Mouse (Mus musculus) embryonic facial prominence, embryonic 12.5 days (tissue): Measurements from ENCODE around the gene Gm5724. TPM values are rescaled to one million over a fixed set of nuclear protein-coding genes. Genes with fewer than 3 reads are reported as not detected.
A peak's percentile ranks its signal among the peaks of the same experiment; 100 is the strongest.

Experiments used
- ATAC-seq: fragments of 200-750 bp; cut with Nextera tagmentation; 2 replicates; pipeline ENCODE4 v1.8.0; 2017; ENCODE audit not compliant: insufficient number of reproducible peaks, insufficient read depth, low FRiP score, low TSS enrichment
- H3K27ac ChIP-seq: fragments of 300-500 bp; sonication (generic); 2 replicates; pipeline ENCODE4 v1.5.1; 2016; ENCODE audit warnings: mild to moderate bottlenecking
- H3K27me3 ChIP-seq: fragments of 300-500 bp; sonication (generic); 2 replicates; pipeline ENCODE4 v1.6.1; 2016; ENCODE audit warnings: mild to moderate bottlenecking, moderate library complexity
- H3K36me3 ChIP-seq: fragments of 300-500 bp; sonication (generic); 2 replicates; pipeline ENCODE4 v1.6.1; 2016; ENCODE audit warnings: mild to moderate bottlenecking
- H3K4me1 ChIP-seq: fragments of 300-500 bp; sonication (generic); 2 replicates; pipeline ENCODE4 v1.6.1; 2016
- H3K4me2 ChIP-seq: fragments of 300-500 bp; sonication (generic); replicated peaks from 2 replicates; pipeline ENCODE4 v1.6.1; 2016; ENCODE audit warnings: mild to moderate bottlenecking, moderate library complexity
- H3K4me3 ChIP-seq: fragments of 300-500 bp; sonication (generic); 2 replicates; pipeline ENCODE4 v1.5.1; 2016; ENCODE audit warnings: mild to moderate bottlenecking
- H3K9ac ChIP-seq: fragments of 300-500 bp; sonication (generic); 2 replicates; pipeline ENCODE4 v1.6.1; 2016; ENCODE audit warnings: mild to moderate bottlenecking, moderate library complexity
- H3K9me3 ChIP-seq: fragments of 300-500 bp; sonication (generic); 2 replicates; pipeline ENCODE4 v1.6.1; 2016; ENCODE audit warnings: mild to moderate bottlenecking, moderate library complexity
- WGBS: fragments of 180-500 bp; shearing (Covaris S2); methylation state at CpG from one replicate; pipeline ENCODE4 v1.1.7; 2016; 5-methylcytosine and 5-hydroxymethylcytosine counted together
- polyA plus RNA-seq: library from polyadenylated mRNA; unstranded; fragments of >200 nt; fragmentation: Nextera tagmentation; extraction: Ambion mirVana; gene quantifications from 2 replicates; pipeline ENCODE4 v1.2.1, GENCODE M21; 2016

Gene Gm5724
- polyA plus RNA-seq, result 0.06 TPM in 1 of 2 replicates, not detected in the other

- no peak for ATAC-seq
- H3K4me1 ChIP-seq, result no peaks in the 10 kb centered on the region
- no peaks in the 10 kb centered on the region for H3K36me3 ChIP-seq
- H3K4me3 ChIP-seq, result no peak within 1 kb of the TSS
- no peaks in the 10 kb centered on the region for H3K27me3 ChIP-seq
- H3K9me3 ChIP-seq, result no peaks in the 10 kb centered on the region
- no peak within 1 kb of the TSS for H3K27ac ChIP-seq
- 81% methylated on average over 3 of the region's 3 CpGs for WGBS
- no peak within 1 kb of the TSS for H3K4me2 ChIP-seq
- H3K9ac ChIP-seq, result no peak within 1 kb of the TSS
Observed at GRCm38 (mm10) chr6:141773710-141774109, at the start of gene Gm5724. Gene Gm5724 (minus strand): TSS chr6:141773810.

GRCm38 (mm10) chr6:141797837-141798236, 24.2 kb upstream of the Gm5724 start:
- WGBS, result 28% methylated on average over 1 of the region's 1 CpGs
- 0 out of 2 replicates have a peak, but pooled peaks have one; percentile 60 for ATAC-seq
- Histone ChIP-seq H3K27me3 (no peaks in the 10 kb centered on the region), H3K9ac (no peak overlapping the region), H3K4me1 (no peaks in the 10 kb centered on the region), H3K4me2 (no peak overlapping the region), H3K9me3 (no peaks in the 10 kb centered on the region), H3K36me3 (no peaks in the 10 kb centered on the region), H3K4me3 (no peak overlapping the region), H3K27ac (no peak overlapping the region)

GRCm38 (mm10) chr6:141774476-141774875, 866 bp upstream of the Gm5724 start:
- Histone ChIP-seq H3K27me3 (no peaks in the 10 kb centered on the region), H3K9me3 (no peaks in the 10 kb centered on the region), H3K36me3 (no peaks in the 10 kb centered on the region), H3K4me3 (no peak overlapping the region), H3K4me2 (no peak overlapping the region), H3K9ac (no peak overlapping the region), H3K27ac (no peak overlapping the region), H3K4me1 (no peaks in the 10 kb centered on the region)
- ATAC-seq, result no peak
- WGBS, result 84% methylated on average over 2 of the region's 2 CpGs

GRCm38 (mm10) chr6:141691246-141691645, 82.4 kb downstream of the Gm5724 start:
- Histone ChIP-seq H3K4me2 (no peak overlapping the region), H3K27me3 (no peaks in the 10 kb centered on the region), H3K9ac (no peak overlapping the region), H3K27ac (no peak overlapping the region), H3K9me3 (no peaks in the 10 kb centered on the region), H3K4me3 (no peak overlapping the region), H3K4me1 (no peaks in the 10 kb centered on the region), H3K36me3 (no peaks in the 10 kb centered on the region)
- ATAC-seq, result no peak

DNA sequence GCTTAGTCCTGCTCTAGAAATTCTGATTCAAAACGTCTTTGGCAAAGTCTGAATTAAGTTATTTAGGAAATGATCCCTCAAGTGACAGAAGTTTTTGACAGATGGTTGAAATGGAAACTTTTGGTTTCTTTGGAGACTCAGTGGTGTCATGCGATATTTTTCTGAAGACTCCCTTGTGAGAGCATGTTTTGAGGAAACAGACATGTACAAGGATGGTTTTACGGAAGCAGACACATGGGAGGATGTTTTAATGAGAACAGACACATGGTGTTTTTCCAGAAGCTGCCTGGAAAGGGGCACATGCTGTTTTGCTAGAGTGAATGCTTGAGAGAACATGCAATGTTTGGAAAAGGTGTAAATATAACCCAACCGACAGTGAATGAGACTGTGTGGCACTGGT, 86.6 kb downstream of the Gm5724 start:
- Histone ChIP-seq H3K27me3 (no peaks in the 10 kb centered on the region), H3K4me1 (no peaks in the 10 kb centered on the region), H3K4me2 (no peak overlapping the region), H3K9ac (no peak overlapping the region), H3K9me3 (no peaks in the 10 kb centered on the region), H3K36me3 (no peaks in the 10 kb centered on the region), H3K27ac (no peak overlapping the region), H3K4me3 (no peak overlapping the region)
- no peak for ATAC-seq
- 67% methylated on average over 4 of the region's 4 CpGs for WGBS

Other genes starting within 250 kb of the Gm5724 start
- 0.17 and 0.28 TPM in 2 replicates for gene Slco1c1, start 249.4 kb downstream of the Gm5724 start, polyA plus RNA-seq
- gene Slco1b2, start 144.3 kb downstream of the Gm5724 start, polyA plus RNA-seq, result not detected in 2 replicates
- gene Slco1a4, start 82.4 kb upstream of the Gm5724 start, polyA plus RNA-seq, result not detected in 2 replicates
- not detected in 2 replicates for gene Slco1a1, start 173.2 kb upstream of the Gm5724 start, polyA plus RNA-seq
- not detected in 2 replicates for gene Gm6614, start 237.6 kb upstream of the Gm5724 start, polyA plus RNA-seq